Mouse (Mus musculus) spleen, adult 2 months (tissue): ENCODE results near the gene Gabbr2.

Experiments used
- CTCF ChIP-seq: fragments of 200-500 bp; IDR thresholded peaks from 2 replicates; pipeline ENCODE4 v1.5.1; 2011; ENCODE audit warnings: mild to moderate bottlenecking, inconsistent platforms; ENCODE audit not compliant: insufficient read depth, insufficient read length, insufficient replicate concordance; ENCODE audit errors: extremely low read depth
- POLR2A ChIP-seq: fragments of 200-500 bp; IDR thresholded peaks from 2 replicates; pipeline ENCODE4 v1.6.1; 2011; ENCODE audit warnings: low read depth, low read length, inconsistent platforms

DNA sequence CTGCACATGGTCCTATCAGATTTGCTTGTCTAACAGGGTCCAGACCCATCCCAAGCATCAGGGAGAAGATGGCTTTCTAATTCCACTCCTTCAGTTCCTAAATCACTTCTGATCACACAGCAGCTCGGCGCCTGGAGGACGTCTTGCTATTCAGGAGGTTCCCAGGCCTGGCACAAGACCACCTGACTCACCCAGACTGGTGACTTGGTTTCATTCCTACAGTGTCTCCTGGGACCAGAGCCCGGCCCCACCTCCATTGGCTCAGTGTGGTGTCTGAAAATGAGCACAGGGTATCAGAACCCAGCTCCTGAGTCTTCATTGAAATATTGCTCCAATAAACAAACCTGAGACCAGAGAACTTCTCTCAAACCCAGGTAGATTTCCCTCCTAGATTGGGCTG is 9.6 kb downstream of the Gabbr2 start:
- TF ChIP-seq CTCF (no peak), POLR2A (no peak)
